Mouse (Mus musculus) liver, embryonic 14.5 days (tissue): ENCODE results near the gene Mbnl2.

Experiments used
- CTCF ChIP-seq: IDR thresholded peaks from 2 replicates; pipeline ENCODE4 v1.5.1; 2016; ENCODE audit warnings: antibody characterized with exemption, low read depth, control low read depth
- EP300 ChIP-seq: IDR thresholded peaks from 2 replicates; pipeline ENCODE4 v1.6.1; 2016; ENCODE audit warnings: antibody characterized with exemption, low read depth

GRCm38 (mm10) chr14:120401158-120401557 lies 125.7 kb downstream of the Mbnl2 start:
- TF ChIP-seq CTCF (no peak), EP300 (no peak)
